Mouse (Mus musculus) brain, embryonic 14.5 days (tissue): ENCODE measurements at regions not wholly inside any gene's neighbourhood (a gene's known extent, or its start where the extent isn't known, plus 50 kb on each side); places are given as distances from the start of the nearest gene placed in this dataset.

ENCODE experiments used
- DNase-seq: peaks from one replicate; pipeline ENCODE4 v3.0.0-alpha.2; 2011; ENCODE audit warnings: low read depth
- CTCF ChIP-seq: fragments of 200-500 bp; IDR thresholded peaks from 2 replicates; pipeline ENCODE4 v1.5.1; 2012; ENCODE audit warnings: inconsistent platforms, mild to moderate bottlenecking, moderate library complexity, borderline replicate concordance; ENCODE audit not compliant: insufficient read depth, insufficient read length; ENCODE audit errors: extremely low read depth
- POLR2A ChIP-seq: fragments of 200-500 bp; IDR thresholded peaks from 2 replicates; pipeline ENCODE4 v1.6.1; 2012; ENCODE audit warnings: mild to moderate bottlenecking, inconsistent platforms, borderline replicate concordance; ENCODE audit not compliant: poor library complexity, insufficient read depth, insufficient read length, severe bottlenecking; ENCODE audit errors: extremely low read depth

DNA sequence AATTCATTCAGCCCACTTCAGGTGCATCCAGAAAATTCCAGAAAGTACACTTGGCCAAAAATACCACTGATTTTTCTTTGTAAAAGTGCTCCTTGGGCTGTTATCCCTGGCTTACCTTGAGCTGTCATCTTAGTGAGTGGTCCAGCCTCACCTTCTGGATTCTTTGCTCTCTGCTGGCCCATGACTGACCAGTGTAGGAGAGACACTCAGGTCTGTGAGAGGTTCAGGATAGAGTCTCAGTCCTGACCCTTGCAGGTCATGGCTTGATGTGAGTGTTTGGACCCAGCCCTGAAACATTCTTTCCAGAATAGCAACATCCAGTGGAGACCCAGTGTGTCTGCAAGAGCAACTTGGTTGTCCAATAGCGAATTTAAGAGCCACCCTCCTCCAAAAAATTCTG is 182.0 kb downstream of the Irx2 start:
- DNase-seq = no peak
- no peak for TF ChIP-seq CTCF
- no peak for TF ChIP-seq POLR2A

DNA sequence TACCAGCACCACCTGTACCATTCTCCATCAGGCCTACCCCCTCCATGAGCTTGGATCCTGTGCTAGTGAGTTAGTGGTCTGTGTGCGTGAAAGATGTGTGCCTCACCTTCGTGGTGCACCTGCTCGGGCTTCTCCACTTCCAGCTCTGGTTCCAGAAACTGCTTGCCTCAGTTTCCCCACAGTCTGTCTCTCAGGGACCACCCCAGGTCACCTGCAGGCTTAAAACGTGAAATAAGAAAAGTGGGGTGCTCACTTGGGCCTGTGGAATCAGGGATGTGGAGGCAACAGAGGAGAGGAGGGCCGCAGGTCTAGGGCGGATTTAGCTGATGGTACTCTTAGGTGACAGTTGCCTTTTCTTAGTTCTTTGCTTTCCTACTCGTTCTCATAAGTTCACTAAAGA is 186.0 kb downstream of the Irx2 start:
- TF ChIP-seq POLR2A (no peak), CTCF (no peak)
- DNase-seq = no peak

DNA sequence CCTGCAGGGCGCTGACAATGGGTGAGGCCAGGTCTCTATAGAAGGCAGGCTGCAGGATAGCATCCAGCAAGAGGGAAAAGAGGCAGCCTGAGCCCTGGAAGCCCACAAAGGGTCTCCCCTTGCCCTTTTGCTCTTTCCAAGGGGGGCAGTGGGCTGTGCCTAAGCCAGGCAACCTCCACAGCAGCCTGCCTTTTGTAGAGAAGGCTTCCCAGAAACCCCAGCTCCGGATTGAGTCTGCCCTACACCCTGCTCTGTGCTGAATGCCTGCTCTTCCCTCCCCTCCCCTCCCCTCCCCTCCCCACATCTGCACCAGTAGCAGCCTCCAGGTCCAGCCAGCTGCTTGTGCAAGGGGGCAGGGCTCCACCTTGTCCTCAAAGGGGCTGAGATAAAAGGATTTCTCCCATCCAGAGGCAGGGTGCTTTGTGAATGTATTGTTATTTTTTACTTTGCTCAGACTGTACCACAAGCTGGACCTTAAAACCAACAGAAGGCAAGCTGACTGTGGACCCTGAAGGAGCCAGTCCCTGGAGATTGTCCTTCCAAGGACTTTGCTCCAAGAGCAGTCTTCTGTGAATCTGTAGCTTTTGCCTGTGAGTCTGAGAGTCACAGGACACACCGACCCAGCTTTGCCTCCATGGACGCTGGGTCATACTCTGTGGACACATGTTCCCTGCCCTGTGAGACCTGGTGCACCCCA is 186.8 kb downstream of the Irx2 start:
- DNase-seq = peak; percentile 53
- no peak for TF ChIP-seq POLR2A
- no peak for TF ChIP-seq CTCF

DNA sequence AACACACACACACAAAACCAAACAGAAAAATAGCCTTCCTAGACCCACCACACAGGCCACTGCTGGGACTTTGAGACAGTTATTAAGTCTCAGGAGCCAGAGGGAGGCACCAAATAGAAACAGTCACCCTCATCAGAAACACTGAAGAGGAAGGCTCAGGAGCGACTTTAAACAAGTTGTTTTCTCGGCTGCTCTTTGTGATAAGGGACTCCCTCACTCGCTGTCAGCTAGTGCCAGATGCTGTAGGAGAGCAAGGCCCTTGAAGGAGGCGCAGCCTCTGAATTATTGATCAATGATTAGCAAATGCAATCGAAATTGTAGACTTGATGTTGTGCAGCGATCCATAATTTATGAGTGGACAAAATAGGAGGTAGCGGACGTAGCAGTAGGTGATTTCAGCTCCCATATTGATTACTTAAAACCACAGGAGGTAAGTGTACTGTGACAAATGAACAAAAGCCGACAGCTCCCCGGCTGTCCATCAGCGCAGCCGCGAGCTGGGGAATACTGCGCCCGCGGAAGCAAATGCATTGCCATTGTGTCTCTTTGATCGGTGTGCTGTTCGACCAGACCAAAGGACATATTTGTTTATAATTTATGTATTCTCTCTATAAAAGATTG is 187.4 kb downstream of the Irx2 start:
- peak; percentile 65 for DNase-seq
- no peak for TF ChIP-seq CTCF
- TF ChIP-seq POLR2A = no peak

DNA sequence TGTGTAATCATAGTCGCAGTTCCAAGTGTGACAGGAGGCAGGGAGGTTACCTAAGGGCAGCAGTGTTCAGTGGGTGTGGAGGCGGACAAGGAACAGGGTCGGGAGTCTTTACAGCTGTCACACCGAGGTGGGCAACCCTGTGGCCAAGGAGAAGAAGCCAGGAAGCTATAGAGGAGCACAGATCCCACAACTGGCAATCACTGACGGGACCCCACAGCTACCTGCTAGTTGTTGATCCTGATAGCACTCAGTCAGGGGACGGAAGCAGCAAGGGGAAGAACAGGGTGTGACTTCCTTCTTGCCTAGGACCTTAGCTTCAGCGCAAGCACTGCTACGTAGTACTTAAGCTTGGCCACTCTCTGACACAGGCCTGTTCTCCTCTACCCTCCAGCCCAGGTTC is 188.2 kb downstream of the Irx2 start:
- no peak for DNase-seq
- TF ChIP-seq CTCF = no peak
- no peak for TF ChIP-seq POLR2A

DNA sequence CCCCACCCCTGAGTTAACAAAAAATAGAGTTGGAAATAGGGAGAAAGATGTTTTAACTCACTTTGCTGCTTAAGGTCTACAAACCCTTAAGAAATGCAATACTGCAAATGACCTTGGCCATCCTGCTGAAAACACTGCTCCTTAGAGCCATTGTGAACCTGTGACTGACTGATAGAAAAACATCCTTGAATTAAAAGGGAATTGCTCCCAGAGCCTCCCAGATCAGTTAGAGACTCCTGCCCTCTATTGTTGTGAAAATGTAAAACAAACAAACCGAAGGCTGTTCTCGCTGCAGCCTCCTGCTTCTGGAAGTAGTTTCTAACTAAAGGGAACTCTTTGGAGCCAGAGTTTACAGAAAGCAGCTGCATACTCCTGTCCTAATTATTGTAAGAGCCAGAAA is 188.9 kb downstream of the Irx2 start:
- TF ChIP-seq CTCF (no peak), POLR2A (no peak)
- DNase-seq = peak; percentile 41

DNA sequence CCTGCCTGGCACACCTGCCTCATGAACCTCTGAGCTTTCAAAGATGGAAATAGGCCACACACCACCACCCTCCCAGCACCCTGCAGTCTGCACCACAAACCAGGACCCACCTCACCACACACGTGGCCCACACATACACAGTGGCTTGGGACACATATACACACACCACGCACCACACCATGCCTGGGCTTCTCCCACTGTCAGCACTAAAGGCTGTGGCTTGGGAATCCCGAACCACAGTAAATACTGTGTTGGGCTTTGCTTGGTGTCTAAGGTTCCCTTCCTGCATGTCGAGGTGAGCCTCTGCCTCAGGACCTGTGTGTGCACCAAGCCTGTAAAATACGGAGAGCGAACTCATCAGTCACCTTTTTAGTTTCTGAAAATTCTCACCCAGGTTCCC is 189.3 kb downstream of the Irx2 start:
- no peak for DNase-seq
- TF ChIP-seq POLR2A (no peak), CTCF (no peak)

DNA sequence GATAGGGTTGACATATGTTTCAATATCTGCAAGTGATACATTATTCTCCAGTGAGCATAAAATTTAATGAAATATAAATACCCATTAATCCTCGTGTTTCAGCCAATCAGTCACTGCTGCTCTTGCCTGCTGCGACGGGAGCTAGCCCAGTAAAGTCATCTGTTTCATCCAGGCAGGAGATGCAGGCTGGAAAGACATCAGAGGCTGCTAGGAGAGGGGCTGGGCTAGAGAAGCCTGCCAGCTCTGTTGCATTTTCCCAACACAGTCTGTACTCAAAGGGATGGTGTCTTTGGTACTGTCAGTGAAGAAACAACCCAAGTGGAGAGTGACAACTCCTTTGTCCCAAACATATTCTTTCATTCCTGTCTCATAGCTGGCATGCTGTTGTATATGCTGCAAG is 198.0 kb downstream of the Irx2 start:
- peak; percentile 56 for DNase-seq
- TF ChIP-seq CTCF (no peak), POLR2A (no peak)

DNA sequence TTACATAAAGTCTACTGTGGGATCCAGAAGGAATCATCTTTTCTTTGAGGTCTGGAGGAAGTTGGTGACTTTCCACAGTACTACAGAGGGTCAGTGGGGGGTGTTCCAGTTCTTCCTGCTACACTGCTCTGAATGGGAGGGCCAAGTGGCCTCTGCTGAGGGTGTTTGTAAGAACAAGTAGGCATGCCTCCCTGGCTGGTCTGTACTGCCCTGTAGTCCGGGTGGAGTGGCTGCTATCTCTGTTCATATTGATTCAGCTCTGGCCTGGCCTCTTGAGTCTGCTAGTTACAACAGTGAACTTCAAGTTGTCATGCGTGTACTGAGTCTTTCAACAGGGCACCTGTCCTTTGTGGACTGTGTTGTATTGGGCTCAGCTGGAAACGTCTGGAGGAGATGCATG is 200.7 kb downstream of the Irx2 start:
- no peak for TF ChIP-seq POLR2A
- no peak for TF ChIP-seq CTCF
- DNase-seq = no peak

DNA sequence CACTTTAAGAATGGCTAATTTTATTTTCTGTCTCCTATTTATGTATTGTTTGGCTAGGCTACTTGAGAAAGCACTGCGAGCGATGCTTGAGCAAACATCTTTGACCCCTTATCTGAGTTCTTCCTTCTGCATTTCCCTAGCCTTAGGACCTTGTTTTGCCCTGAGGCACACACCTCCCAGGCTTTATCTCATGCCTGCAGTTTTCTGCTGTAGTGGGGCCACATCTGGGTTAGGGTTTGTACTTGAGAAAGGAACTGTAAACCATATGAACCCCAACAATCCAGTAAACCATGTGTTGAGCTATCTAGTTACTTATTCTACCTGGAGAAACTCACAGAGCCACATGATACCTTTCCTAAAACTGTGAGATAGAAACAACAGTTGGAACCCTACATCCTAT is 204.7 kb downstream of the Irx2 start:
- DNase-seq = no peak
- TF ChIP-seq CTCF = no peak
- TF ChIP-seq POLR2A = no peak

DNA sequence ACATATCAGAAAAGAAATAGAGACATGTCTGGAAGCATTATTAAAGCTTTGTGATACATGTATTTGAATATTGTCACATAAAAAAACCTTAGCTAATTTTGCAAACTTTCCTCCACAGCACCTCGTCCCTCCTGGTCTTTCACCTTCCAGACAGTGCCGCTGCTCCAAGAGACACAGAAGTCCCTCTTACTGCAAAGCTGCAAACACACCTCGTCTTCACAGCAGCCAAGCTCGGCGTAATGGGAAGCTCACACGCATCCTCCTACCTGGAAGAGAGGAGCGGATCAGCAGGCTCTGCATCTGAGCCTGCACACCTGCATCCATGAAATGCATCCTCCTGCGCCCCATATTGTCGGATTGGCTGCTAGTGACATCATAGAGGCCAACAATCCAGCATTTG is 208.4 kb downstream of the Irx2 start:
- TF ChIP-seq CTCF = no peak
- no peak for TF ChIP-seq POLR2A
- DNase-seq = no peak

DNA sequence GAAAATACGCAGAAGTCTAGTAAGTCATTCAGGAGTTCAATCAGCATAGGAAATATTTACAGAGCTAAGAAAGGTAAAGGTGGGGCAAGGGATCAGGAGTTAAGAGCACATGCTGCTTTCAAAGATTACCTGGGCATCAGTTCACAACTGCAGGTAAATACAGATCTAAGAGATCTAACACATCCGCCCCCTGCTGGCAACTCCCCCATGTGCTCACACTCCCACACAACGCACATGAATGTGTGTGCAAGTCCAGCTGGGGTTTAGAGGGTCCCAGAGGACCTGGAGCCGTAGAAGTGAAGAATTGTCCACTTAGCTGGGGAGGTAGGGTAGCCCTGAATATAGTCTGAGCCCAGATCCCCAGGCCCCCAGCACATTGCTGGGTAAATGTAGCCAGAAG is 219.5 kb downstream of the Irx2 start:
- no peak for DNase-seq
- TF ChIP-seq POLR2A = no peak
- TF ChIP-seq CTCF = peak; percentile 14; the same call in 1 of the 2 replicates
